Mouse (Mus musculus): ENCODE results near the gene Adcy7. TPM values are rescaled to one million over a fixed set of nuclear protein-coding genes. Genes with fewer than 3 reads are reported as not detected.

The Adcy7 gene
- polyA plus RNA-seq, 1 experiment from 2014 or later: 2.2 TPM

GRCm38 (mm10) chr8:88326328-88326727 is 54.1 kb downstream of the Adcy7 start:
- no peak for DNase-seq (ENCODE audit: low spot score)
- Histone ChIP-seq H3K4me1 (no peaks in the 10 kb centered on the region), H3K4me3 (no peak overlapping the region), H3K27ac (replicated peaks) (no peak overlapping the region), H3K36me3 (peaks cover 66% of the 10 kb centered on the region), H3K27me3 (ENCODE audit: low read depth, poor library complexity, severe bottlenecking) (no peaks in the 10 kb centered on the region), H3K9me3 (replicated peaks) (no peaks in the 10 kb centered on the region)
- 96% methylated on average over 12 of the region's 12 CpGs for WGBS

GRCm38 (mm10) chr8:88328689-88329088 is 56.5 kb downstream of the Adcy7 start:
- H3K4me1 ChIP-seq: no peaks in the 10 kb centered on the region
- H3K27me3 ChIP-seq (ENCODE audit: low read depth, poor library complexity, severe bottlenecking): no peaks in the 10 kb centered on the region
- DNase-seq (ENCODE audit: low spot score): no peak
- H3K9me3 ChIP-seq (replicated peaks): no peaks in the 10 kb centered on the region
- H3K4me3 ChIP-seq: no peak overlapping the region
- 86% methylated on average over 6 of the region's 6 CpGs for whole genome bisulfite sequencing
- peaks cover 89% of the 10 kb centered on the region for H3K36me3 ChIP-seq
- no peak overlapping the region for H3K27ac ChIP-seq (replicated peaks)

DNA sequence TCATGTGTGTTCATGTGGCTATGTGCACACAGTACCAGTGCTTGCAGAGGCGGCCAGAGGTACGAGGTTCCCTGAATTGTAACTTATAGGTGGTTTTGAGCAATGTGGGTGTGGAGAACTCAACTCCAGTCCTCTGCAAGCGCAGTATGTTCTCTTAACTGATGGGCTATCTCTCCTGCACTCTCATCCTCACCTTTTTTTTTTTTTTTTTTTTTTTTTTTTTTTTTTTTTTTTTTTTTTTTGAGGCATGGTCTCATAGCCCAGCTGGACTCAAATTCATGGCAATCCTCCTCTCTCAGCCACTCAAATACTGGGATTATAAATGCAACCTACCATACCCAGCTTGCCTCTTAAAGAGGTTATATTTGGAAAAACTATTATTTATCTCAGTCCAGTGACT is 58.6 kb downstream of the Adcy7 start:
- H3K4me1 ChIP-seq: no peaks in the 10 kb centered on the region
- DNase-seq (ENCODE audit: low spot score): no peak
- peaks cover 99% of the 10 kb centered on the region for H3K36me3 ChIP-seq
- no peak overlapping the region for H3K4me3 ChIP-seq
- 90% methylated on average over 3 of the region's 3 CpGs for WGBS
- H3K27ac ChIP-seq (replicated peaks): no peak overlapping the region
- no peaks in the 10 kb centered on the region for H3K27me3 ChIP-seq (ENCODE audit: low read depth, poor library complexity, severe bottlenecking)
- no peaks in the 10 kb centered on the region for H3K9me3 ChIP-seq (replicated peaks)

DNA sequence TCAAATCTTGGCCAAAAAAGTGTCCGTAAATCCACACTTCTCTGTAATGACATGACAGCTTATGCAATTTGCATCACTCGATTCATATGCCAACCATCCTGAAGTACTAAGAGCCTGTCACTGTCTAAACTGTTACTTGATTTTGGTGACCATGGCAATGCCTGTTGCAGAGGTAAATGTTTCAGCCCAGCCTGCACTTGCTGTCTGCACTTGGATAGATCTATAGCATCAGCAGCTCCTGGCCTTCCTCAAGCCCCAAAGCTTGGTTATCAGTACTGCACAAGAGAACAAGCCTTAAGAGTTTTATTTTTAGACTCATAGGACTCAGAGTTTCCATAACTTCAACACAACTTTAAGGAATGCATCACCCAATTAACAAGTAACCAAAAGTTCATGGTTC is 62.2 kb downstream of the Adcy7 start:
- DNase-seq (ENCODE audit: low spot score): no peak
- Histone ChIP-seq H3K4me1 (no peaks in the 10 kb centered on the region), H3K9me3 (replicated peaks) (no peaks in the 10 kb centered on the region), H3K27ac (replicated peaks) (no peak overlapping the region), H3K27me3 (ENCODE audit: low read depth, poor library complexity, severe bottlenecking) (no peaks in the 10 kb centered on the region), H3K36me3 (peaks cover 99% of the 10 kb centered on the region), H3K4me3 (no peak overlapping the region)
- WGBS: 96% methylated on average over 2 of the region's 2 CpGs

- Histone ChIP-seq H3K4me3 (no peak overlapping the region), H3K27me3 (ENCODE audit: low read depth, poor library complexity, severe bottlenecking) (no peaks in the 10 kb centered on the region), H3K36me3 (peaks cover 99% of the 10 kb centered on the region), H3K9me3 (replicated peaks) (no peaks in the 10 kb centered on the region), H3K27ac (replicated peaks) (no peak overlapping the region), H3K4me1 (no peaks in the 10 kb centered on the region)
- 86% methylated on average over 3 of the region's 3 CpGs for WGBS
- no peak for DNase-seq (ENCODE audit: low spot score)
Observed at GRCm38 (mm10) chr8:88334975-88335374, 62.8 kb downstream of the Adcy7 start.

GRCm38 (mm10) chr8:88339221-88339620 is 67.0 kb downstream of the Adcy7 start:
- Histone ChIP-seq H3K9me3 (replicated peaks) (no peaks in the 10 kb centered on the region), H3K4me3 (no peak overlapping the region), H3K27me3 (ENCODE audit: low read depth, poor library complexity, severe bottlenecking) (no peaks in the 10 kb centered on the region), H3K36me3 (peaks cover 100% of the 10 kb centered on the region), H3K4me1 (no peaks in the 10 kb centered on the region), H3K27ac (replicated peaks) (no peak overlapping the region)
- DNase-seq (ENCODE audit: low spot score): no peak
- 75% methylated on average over 3 of the region's 3 CpGs for WGBS

GRCm38 (mm10) chr8:88339887-88340695 is 67.9 kb downstream of the Adcy7 start:
- DNase-seq (ENCODE audit: low spot score): no peak
- H3K36me3 ChIP-seq: peaks cover 100% of the 10 kb centered on the region
- no peaks in the 10 kb centered on the region for H3K9me3 ChIP-seq (replicated peaks)
- H3K27ac ChIP-seq (replicated peaks): no peak overlapping the region
- H3K27me3 ChIP-seq (ENCODE audit: low read depth, poor library complexity, severe bottlenecking): no peaks in the 10 kb centered on the region
- WGBS: 90% methylated on average over 2 of the region's 2 CpGs
- H3K4me3 ChIP-seq: no peak overlapping the region
- no peaks in the 10 kb centered on the region for H3K4me1 ChIP-seq

GRCm38 (mm10) chr8:88342026-88342425 is 69.8 kb downstream of the Adcy7 start:
- no peaks in the 10 kb centered on the region for H3K27me3 ChIP-seq (ENCODE audit: low read depth, poor library complexity, severe bottlenecking)
- DNase-seq (ENCODE audit: low spot score): no peak
- WGBS: 88% methylated on average over 4 of the region's 4 CpGs
- no peak overlapping the region for H3K4me3 ChIP-seq
- H3K36me3 ChIP-seq: peaks cover 100% of the 10 kb centered on the region
- no peaks in the 10 kb centered on the region for H3K9me3 ChIP-seq (replicated peaks)
- H3K27ac ChIP-seq (replicated peaks): no peak overlapping the region
- H3K4me1 ChIP-seq: no peaks in the 10 kb centered on the region

DNA sequence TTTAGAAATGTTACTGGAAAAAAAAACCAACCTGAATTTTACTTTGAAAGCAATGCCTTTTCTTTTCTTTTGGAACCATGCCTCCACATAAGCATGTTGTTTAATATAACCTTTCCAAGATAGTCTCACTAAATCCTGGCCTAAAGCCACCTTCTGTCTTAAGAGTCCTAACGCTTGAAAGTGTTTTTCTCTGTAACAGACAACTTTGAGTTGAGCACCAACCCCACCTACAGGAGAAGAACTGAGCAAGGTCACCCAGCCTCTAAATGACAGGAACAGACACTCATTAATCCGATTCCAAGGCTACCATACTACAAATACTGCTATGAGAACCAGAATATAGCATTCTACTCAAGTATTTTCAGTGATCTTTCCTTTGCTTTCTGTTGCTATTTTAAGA is 76.8 kb downstream of the Adcy7 start:
- Histone ChIP-seq H3K4me1 (no peaks in the 10 kb centered on the region), H3K36me3 (peaks cover 99% of the 10 kb centered on the region), H3K9me3 (replicated peaks) (no peaks in the 10 kb centered on the region), H3K27ac (replicated peaks) (no peak overlapping the region), H3K4me3 (no peak overlapping the region), H3K27me3 (ENCODE audit: low read depth, poor library complexity, severe bottlenecking) (no peaks in the 10 kb centered on the region)
- WGBS: 94% methylated on average over 2 of the region's 2 CpGs
- DNase-seq (ENCODE audit: low spot score): no peak

GRCm38 (mm10) chr8:88357226-88357933 is 85.2 kb downstream of the Adcy7 start:
- peaks cover 15% of the 10 kb centered on the region for H3K4me1 ChIP-seq
- no peak overlapping the region for H3K27ac ChIP-seq (replicated peaks)
- H3K4me3 ChIP-seq: no peak overlapping the region
- H3K27me3 ChIP-seq (ENCODE audit: low read depth, poor library complexity, severe bottlenecking): no peaks in the 10 kb centered on the region
- 83% methylated on average over 5 of the region's 5 CpGs for WGBS
- H3K9me3 ChIP-seq (replicated peaks): no peaks in the 10 kb centered on the region
- no peak for DNase-seq (ENCODE audit: low spot score)
- peaks cover 74% of the 10 kb centered on the region for H3K36me3 ChIP-seq

- Histone ChIP-seq H3K36me3 (peaks cover 68% of the 10 kb centered on the region), H3K27me3 (ENCODE audit: low read depth, poor library complexity, severe bottlenecking) (peaks cover 4% of the 10 kb centered on the region), H3K4me1 (peaks cover 20% of the 10 kb centered on the region), H3K27ac (replicated peaks) (no peak overlapping the region), H3K9me3 (replicated peaks) (no peaks in the 10 kb centered on the region), H3K4me3 (no peak overlapping the region)
- 89% methylated on average over 5 of the region's 5 CpGs for WGBS
- no peak for DNase-seq (ENCODE audit: low spot score)
Observed at GRCm38 (mm10) chr8:88357946-88358345, 85.7 kb downstream of the Adcy7 start.

DNA sequence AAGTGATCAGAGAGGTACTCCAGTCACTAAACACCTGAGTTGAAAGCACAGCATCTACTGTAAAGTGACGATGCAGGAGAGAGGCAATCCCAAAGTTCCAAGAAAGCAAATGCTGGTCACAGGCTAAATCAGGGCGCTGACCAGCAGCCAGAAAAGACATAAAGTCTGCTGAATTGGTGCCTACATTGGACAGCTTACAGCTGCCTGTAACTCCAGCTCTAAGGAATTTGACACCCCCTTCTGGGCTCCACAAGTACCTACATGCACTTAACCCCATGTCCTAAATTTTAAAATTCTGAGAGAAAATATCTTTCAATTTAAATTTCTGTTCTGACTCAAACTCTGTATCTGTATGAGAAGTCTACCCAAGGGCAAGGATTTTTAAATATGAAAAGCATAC is 87.8 kb downstream of the Adcy7 start:
- DNase-seq (ENCODE audit: low spot score): no peak
- WGBS: 89% methylated on average over 2 of the region's 2 CpGs
- H3K27me3 ChIP-seq (ENCODE audit: low read depth, poor library complexity, severe bottlenecking): peaks cover 12% of the 10 kb centered on the region
- peak overlapping the region; percentile 100 for H3K4me3 ChIP-seq
- H3K9me3 ChIP-seq (replicated peaks): no peaks in the 10 kb centered on the region
- H3K36me3 ChIP-seq: peaks cover 48% of the 10 kb centered on the region
- peaks cover 21% of the 10 kb centered on the region for H3K4me1 ChIP-seq
- no peak overlapping the region for H3K27ac ChIP-seq (replicated peaks)

- no peaks in the 10 kb centered on the region for H3K9me3 ChIP-seq (replicated peaks)
- 4% methylated on average over 31 of the region's 31 CpGs for WGBS
- H3K4me1 ChIP-seq: peaks cover 21% of the 10 kb centered on the region
- peaks cover 36% of the 10 kb centered on the region for H3K36me3 ChIP-seq
- H3K4me3 ChIP-seq: peak overlapping the region; percentile 100
- peaks cover 12% of the 10 kb centered on the region for H3K27me3 ChIP-seq (ENCODE audit: low read depth, poor library complexity, severe bottlenecking)
- no peak for DNase-seq (ENCODE audit: low spot score)
- peak overlapping the region; percentile 98 for H3K27ac ChIP-seq (replicated peaks)
Observed at GRCm38 (mm10) chr8:88361044-88361707, 89.0 kb downstream of the Adcy7 start.

Measured in midbrain, embryonic 10.5 days (tissue).